Mouse (Mus musculus): Measurements from ENCODE around the gene Dnm1. TPM values are rescaled to one million over a fixed set of nuclear protein-coding genes. Genes with fewer than 3 reads are reported as not detected.

The Dnm1 gene
- polyA plus RNA-seq, 1 experiment from 2014 or later = 5.6 TPM

- Histone ChIP-seq H3K4me2 (ENCODE audit: low read length) (no peak overlapping the region), H3K36me3 (ENCODE audit: insufficient read depth, low read length) (peaks cover 35% of the 10 kb centered on the region), H3K4me1 (replicated peaks; ENCODE audit: insufficient read depth, low read length) (peaks cover 8% of the 10 kb centered on the region; the same call in 1 of the 2 replicates), H3K27ac (no peak overlapping the region), H3K27me3 (ENCODE audit: insufficient read depth, low read length) (no peaks in the 10 kb centered on the region), H3K9me3 (replicated peaks; ENCODE audit: low read length) (no peaks in the 10 kb centered on the region), H3K9ac (ENCODE audit: low read depth, low read length) (no peak overlapping the region), H3K4me3 (replicated peaks; ENCODE audit: low read depth, low read length) (no peak overlapping the region)
- WGBS = 88% methylated on average over 1 of the region's 1 CpGs
- peak; percentile 74 for TF ChIP-seq CTCF (IDR thresholded peaks at IDR 0.05; ENCODE audit: low read depth)
- peak; percentile 56 for DNase-seq (ENCODE audit: low spot score)
- peak; percentile 50; the same call in 1 of the 2 replicates for ATAC-seq (replicated peaks; ENCODE audit: low FRiP score, low read depth)
Observed at GRCm38 (mm10) chr2:32282727-32283126, 70.4 kb downstream of the Dnm1 start.

GRCm38 (mm10) chr2:32282289-32282688 is 70.8 kb downstream of the Dnm1 start:
- Histone ChIP-seq H3K36me3 (ENCODE audit: insufficient read depth, low read length) (peaks cover 35% of the 10 kb centered on the region), H3K9ac (ENCODE audit: low read depth, low read length) (no peak overlapping the region), H3K27me3 (ENCODE audit: insufficient read depth, low read length) (no peaks in the 10 kb centered on the region), H3K9me3 (replicated peaks; ENCODE audit: low read length) (no peaks in the 10 kb centered on the region), H3K4me1 (replicated peaks; ENCODE audit: insufficient read depth, low read length) (peaks cover 8% of the 10 kb centered on the region; the same call in 1 of the 2 replicates), H3K4me2 (ENCODE audit: low read length) (no peak overlapping the region), H3K27ac (no peak overlapping the region), H3K4me3 (replicated peaks; ENCODE audit: low read depth, low read length) (no peak overlapping the region)
- no peak for TF ChIP-seq CTCF (IDR thresholded peaks at IDR 0.05; ENCODE audit: low read depth)
- no peak for ATAC-seq (replicated peaks; ENCODE audit: low FRiP score, low read depth)
- 88% methylated on average over 2 of the region's 2 CpGs for WGBS
- no peak for DNase-seq (ENCODE audit: low spot score)

- Histone ChIP-seq H3K4me1 (replicated peaks; ENCODE audit: insufficient read depth, low read length) (no peaks in the 10 kb centered on the region), H3K4me3 (replicated peaks; ENCODE audit: low read depth, low read length) (no peak overlapping the region), H3K9me3 (replicated peaks; ENCODE audit: low read length) (no peaks in the 10 kb centered on the region), H3K27ac (no peak overlapping the region), H3K36me3 (ENCODE audit: insufficient read depth, low read length) (peaks cover 23% of the 10 kb centered on the region), H3K27me3 (ENCODE audit: insufficient read depth, low read length) (no peaks in the 10 kb centered on the region), H3K9ac (ENCODE audit: low read depth, low read length) (no peak overlapping the region), H3K4me2 (ENCODE audit: low read length) (no peak overlapping the region)
- DNase-seq (ENCODE audit: low spot score) = no peak
- 69% methylated on average over 3 of the region's 3 CpGs for WGBS
- no peak for ATAC-seq (replicated peaks; ENCODE audit: low FRiP score, low read depth)
- TF ChIP-seq CTCF (IDR thresholded peaks at IDR 0.05; ENCODE audit: low read depth) = no peak
Observed at GRCm38 (mm10) chr2:32275823-32276222, 77.3 kb downstream of the Dnm1 start.

- peak; percentile 58 for TF ChIP-seq CTCF (IDR thresholded peaks at IDR 0.05; ENCODE audit: low read depth)
- H3K4me3 ChIP-seq (replicated peaks; ENCODE audit: low read depth, low read length) = no peak overlapping the region
- DNase-seq (ENCODE audit: low spot score) = peak; percentile 29
Observed at GRCm38 (mm10) chr2:32260635-32261034, 92.5 kb downstream of the Dnm1 start.

GRCm38 (mm10) chr2:32259657-32260417 is 93.3 kb downstream of the Dnm1 start, which contains the start of gene Uck1:
Gene Uck1 (minus strand): TSS chr2:32260159.
- peak within 1 kb of the TSS; percentile 68 for H3K9ac ChIP-seq (ENCODE audit: low read depth, low read length)
- WGBS = under 1% methylated on average over 59 of the region's 59 CpGs
- peak within 1 kb of the TSS; percentile 68 for H3K27ac ChIP-seq
- DNase-seq (ENCODE audit: low spot score) (peak; percentile 92), ATAC-seq (replicated peaks; ENCODE audit: low FRiP score, low read depth) (peak; percentile 89)
- H3K9me3 ChIP-seq (replicated peaks; ENCODE audit: low read length) = no peaks in the 10 kb centered on the region
- H3K4me3 ChIP-seq (replicated peaks; ENCODE audit: low read depth, low read length) = peak within 1 kb of the TSS; percentile 63
- H3K4me1 ChIP-seq (replicated peaks; ENCODE audit: insufficient read depth, low read length) = peaks cover 3% of the 10 kb centered on the region; the same call in 1 of the 2 replicates
- no peak for TF ChIP-seq CTCF (IDR thresholded peaks at IDR 0.05; ENCODE audit: low read depth)
- peak within 1 kb of the TSS; percentile 62 for H3K4me2 ChIP-seq (ENCODE audit: low read length)
- peaks cover 15% of the 10 kb centered on the region for H3K36me3 ChIP-seq (ENCODE audit: insufficient read depth, low read length)
- H3K27me3 ChIP-seq (ENCODE audit: insufficient read depth, low read length) = no peaks in the 10 kb centered on the region

More at GRCm38 (mm10) chr2:32260635-32261034, 92.5 kb downstream of the Dnm1 start:
- Histone ChIP-seq H3K27me3 (ENCODE audit: insufficient read depth, low read length) (no peaks in the 10 kb centered on the region), H3K4me1 (replicated peaks; ENCODE audit: insufficient read depth, low read length) (peaks cover 3% of the 10 kb centered on the region; the same call in 1 of the 2 replicates), H3K27ac (no peak overlapping the region), H3K36me3 (ENCODE audit: insufficient read depth, low read length) (peaks cover 15% of the 10 kb centered on the region), H3K4me2 (ENCODE audit: low read length) (no peak overlapping the region), H3K9ac (ENCODE audit: low read depth, low read length) (no peak overlapping the region), H3K9me3 (replicated peaks; ENCODE audit: low read length) (no peaks in the 10 kb centered on the region)
- ATAC-seq (replicated peaks; ENCODE audit: low FRiP score, low read depth) = no peak
- WGBS = 43% methylated on average over 4 of the region's 4 CpGs

- Histone ChIP-seq H3K4me1 (replicated peaks; ENCODE audit: insufficient read depth, low read length) (peaks cover 3% of the 10 kb centered on the region; the same call in 1 of the 2 replicates), H3K9me3 (replicated peaks; ENCODE audit: low read length) (no peaks in the 10 kb centered on the region), H3K27ac (peak overlapping the region; percentile 68; the same call in 1 of the 2 replicates), H3K4me2 (ENCODE audit: low read length) (peak overlapping the region; percentile 62), H3K9ac (ENCODE audit: low read depth, low read length) (peak overlapping the region; percentile 68), H3K27me3 (ENCODE audit: insufficient read depth, low read length) (no peaks in the 10 kb centered on the region), H3K36me3 (ENCODE audit: insufficient read depth, low read length) (peaks cover 23% of the 10 kb centered on the region), H3K4me3 (replicated peaks; ENCODE audit: low read depth, low read length) (peak overlapping the region; percentile 63)
- ATAC-seq (replicated peaks; ENCODE audit: low FRiP score, low read depth) (peak; percentile 29; the same call in 1 of the 2 replicates), DNase-seq (ENCODE audit: low spot score) (peak; percentile 10)
- no peak for TF ChIP-seq CTCF (IDR thresholded peaks at IDR 0.05; ENCODE audit: low read depth)
- WGBS = 46% methylated on average over 6 of the region's 6 CpGs
Observed at GRCm38 (mm10) chr2:32258887-32259533, 94.1 kb downstream of the Dnm1 start.

Small RNAs within 50 kb of the gene (microRNA-seq; reads per million reads assigned to microRNA genes)
- not detected for gene Gm23363
- 264 reads per million, percentile 62 among the genes with 10 or more reads in this experiment for gene Mir199b

Other genes with a start within 250 kb of the Dnm1 start
- 31.4 and 33.8 TPM in 2 replicates for gene Prrc2b, start 202.3 kb downstream of the Dnm1 start, polyA plus RNA-seq (2015; fragmentation: Nextera tagmentation; extraction: Ambion mirVana)
- 18.5 and 20.1 TPM in 2 replicates for gene Pomt1, start 116.7 kb downstream of the Dnm1 start, polyA plus RNA-seq (2015; fragmentation: Nextera tagmentation; extraction: Ambion mirVana)
- gene Uck1, start 93.2 kb downstream of the Dnm1 start, polyA plus RNA-seq (2015; fragmentation: Nextera tagmentation; extraction: Ambion mirVana) = 57.9 and 66.7 TPM in 2 replicates
- 17.2 and 18.7 TPM in 2 replicates for gene Golga2, start 66.0 kb downstream of the Dnm1 start, polyA plus RNA-seq (2015; fragmentation: Nextera tagmentation; extraction: Ambion mirVana)
- gene Swi5, start 65.3 kb downstream of the Dnm1 start, polyA plus RNA-seq (2015; fragmentation: Nextera tagmentation; extraction: Ambion mirVana) = 436 and 445 TPM in 2 replicates
- 33.7 and 33.8 TPM in 2 replicates for gene Ciz1, start 1.0 kb downstream of the Dnm1 start, polyA plus RNA-seq (2015; fragmentation: Nextera tagmentation; extraction: Ambion mirVana)
- gene 1110008P14Rik, start 28.6 kb upstream of the Dnm1 start, polyA plus RNA-seq (2015; fragmentation: Nextera tagmentation; extraction: Ambion mirVana) = 87.0 and 96.8 TPM in 2 replicates
- gene Lcn2, start 34.9 kb upstream of the Dnm1 start, polyA plus RNA-seq (2015; fragmentation: Nextera tagmentation; extraction: Ambion mirVana) = 43.5 and 50.3 TPM in 2 replicates
- gene Ptges2, start 42.6 kb upstream of the Dnm1 start, polyA plus RNA-seq (2015; fragmentation: Nextera tagmentation; extraction: Ambion mirVana) = 44.1 and 44.8 TPM in 2 replicates
- 4.7 TPM in 2 replicates for gene Naif1, start 97.1 kb upstream of the Dnm1 start, polyA plus RNA-seq (2015; fragmentation: Nextera tagmentation; extraction: Ambion mirVana)
- 15.0 and 16.9 TPM in 2 replicates for gene Slc25a25, start 98.1 kb upstream of the Dnm1 start, polyA plus RNA-seq (2015; fragmentation: Nextera tagmentation; extraction: Ambion mirVana)
- gene Fam102a, start 182.0 kb upstream of the Dnm1 start, polyA plus RNA-seq (2015; fragmentation: Nextera tagmentation; extraction: Ambion mirVana) = 13.9 and 16.9 TPM in 2 replicates
- 105 and 110 TPM in 2 replicates for gene Dpm2, start 217.5 kb upstream of the Dnm1 start, polyA plus RNA-seq (2015; fragmentation: Nextera tagmentation; extraction: Ambion mirVana)
- gene Pip5kl1, start 221.5 kb upstream of the Dnm1 start, polyA plus RNA-seq (2015; fragmentation: Nextera tagmentation; extraction: Ambion mirVana) = 0.42 and 0.61 TPM in 2 replicates
- gene 9430097D07Rik, start 222.3 kb upstream of the Dnm1 start, polyA plus RNA-seq (2015; fragmentation: Nextera tagmentation; extraction: Ambion mirVana) = 0.08 TPM in 1 of 2 replicates, not detected in the other
- gene St6galnac4, start 233.8 kb upstream of the Dnm1 start, polyA plus RNA-seq (2015; fragmentation: Nextera tagmentation; extraction: Ambion mirVana) = 15.8 and 18.1 TPM in 2 replicates
- gene St6galnac6, start 246.4 kb upstream of the Dnm1 start, polyA plus RNA-seq (2015; fragmentation: Nextera tagmentation; extraction: Ambion mirVana) = 13.7 and 15.3 TPM in 2 replicates

Data from kidney, postnatal 0 days (tissue).